Mouse (Mus musculus) heart, adult 11 months (tissue): ENCODE measurements around the gene Brd4.

Source experiments
- DNase-seq: peaks from one replicate; pipeline ENCODE4 v3.0.0; 2022

The Brd4 gene

GRCm38 (mm10) chr17:32165803-32166595, 118.5 kb downstream of the Brd4 start:
- peak; percentile 95 for DNase-seq

GRCm38 (mm10) chr17:32165266-32165802, 119.2 kb downstream of the Brd4 start:
- peak; percentile 90 for DNase-seq

DNA sequence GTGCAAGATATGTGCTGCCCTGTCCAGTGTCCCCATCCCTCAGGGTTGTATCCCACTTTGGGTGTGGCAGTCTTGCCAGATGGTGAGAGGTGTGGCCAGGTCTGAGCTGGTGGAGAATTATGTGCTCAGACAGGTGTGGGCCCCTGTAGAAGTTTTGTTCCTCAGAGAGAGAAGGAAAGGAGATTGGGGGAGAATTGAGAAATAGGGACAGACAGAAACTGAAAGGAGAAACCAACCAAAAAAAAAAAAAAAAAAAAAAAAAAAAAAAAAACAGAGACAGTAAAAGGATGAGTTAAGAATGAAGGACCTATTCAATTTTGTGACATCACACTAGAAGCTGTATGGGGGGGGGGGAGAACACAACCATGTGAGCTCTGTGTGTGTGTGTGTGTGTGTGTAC, 119.7 kb downstream of the Brd4 start:
- peak; percentile 88 for DNase-seq

DNA sequence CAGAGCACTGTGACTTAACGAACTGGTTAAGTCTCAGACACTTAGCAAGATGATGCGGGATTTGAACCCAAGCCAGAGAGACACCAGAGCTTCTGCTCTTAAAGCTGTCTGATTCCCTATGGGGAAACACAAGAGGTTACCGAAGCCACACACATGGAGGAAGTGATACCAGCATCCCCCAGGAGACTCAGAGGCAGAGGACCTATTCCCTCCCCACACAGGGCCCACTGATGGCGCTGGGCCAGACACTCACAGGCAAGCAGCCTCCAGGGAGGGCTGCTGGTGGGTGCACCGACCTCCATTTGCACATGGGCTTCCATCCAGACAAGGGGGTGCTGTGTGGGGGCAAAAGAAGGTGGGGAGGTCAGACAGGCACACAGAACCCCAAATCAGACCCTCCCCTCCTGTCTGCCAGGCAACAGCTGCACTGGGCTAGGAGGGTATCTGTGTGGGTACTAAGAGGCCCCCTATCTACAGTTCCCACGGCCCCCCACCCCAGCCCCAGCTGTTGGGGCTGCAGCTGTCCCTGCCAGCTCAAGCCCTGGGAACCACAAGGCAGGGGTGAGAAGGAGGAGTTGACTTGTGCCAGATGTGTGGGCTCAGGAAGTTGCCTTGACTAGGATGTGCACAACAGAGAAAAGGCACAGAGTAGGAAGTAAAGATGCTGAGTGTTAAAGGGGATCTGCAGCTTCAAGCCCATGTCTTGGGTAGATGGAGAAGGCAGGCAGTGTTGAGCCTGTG, 120.4 kb downstream of the Brd4 start:
- DNase-seq = peak; percentile 95

DNA sequence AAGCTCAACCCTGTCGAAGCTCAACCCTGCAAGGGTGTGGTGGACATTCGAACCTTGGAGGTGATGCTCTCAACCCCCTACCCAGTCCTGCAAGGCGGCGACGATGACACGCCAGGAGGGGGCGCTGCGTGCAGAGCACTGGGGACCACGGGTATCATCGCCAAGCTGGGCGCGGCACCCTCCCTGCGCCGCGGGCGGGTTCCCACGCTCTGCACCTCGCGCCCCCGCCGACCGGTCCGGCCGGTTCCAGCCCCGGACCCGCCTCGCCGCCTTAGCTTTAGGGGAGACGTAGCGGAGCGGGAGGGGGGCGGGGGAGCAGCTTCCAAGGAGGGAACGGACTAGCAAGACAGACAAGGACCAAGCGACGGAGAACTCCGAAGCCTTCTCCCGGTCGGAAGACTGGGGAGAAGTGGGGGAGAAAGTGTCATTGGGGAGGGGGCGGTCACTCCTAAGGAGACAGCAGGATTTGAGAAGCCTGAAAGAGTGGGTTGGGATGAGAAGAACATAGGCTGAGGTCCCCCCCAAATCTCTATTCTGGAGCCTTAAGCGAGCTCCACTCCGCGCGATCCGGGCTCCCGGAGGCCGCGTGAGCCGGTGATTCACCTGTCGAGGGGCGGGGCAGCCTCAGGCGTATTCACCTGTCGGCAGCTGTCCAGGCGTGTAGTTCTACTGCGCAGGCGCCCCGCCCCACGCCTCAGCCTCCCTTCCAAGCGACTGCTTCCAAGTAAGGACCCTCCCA, 122.2 kb downstream of the Brd4 start:
- peak; percentile 98 for DNase-seq

- DNase-seq = peak; percentile 90
Measured at GRCm38 (mm10) chr17:32160882-32161281, 123.6 kb downstream of the Brd4 start.

- DNase-seq = no peak
Measured at GRCm38 (mm10) chr17:32158841-32159240, 125.7 kb downstream of the Brd4 start.

DNA sequence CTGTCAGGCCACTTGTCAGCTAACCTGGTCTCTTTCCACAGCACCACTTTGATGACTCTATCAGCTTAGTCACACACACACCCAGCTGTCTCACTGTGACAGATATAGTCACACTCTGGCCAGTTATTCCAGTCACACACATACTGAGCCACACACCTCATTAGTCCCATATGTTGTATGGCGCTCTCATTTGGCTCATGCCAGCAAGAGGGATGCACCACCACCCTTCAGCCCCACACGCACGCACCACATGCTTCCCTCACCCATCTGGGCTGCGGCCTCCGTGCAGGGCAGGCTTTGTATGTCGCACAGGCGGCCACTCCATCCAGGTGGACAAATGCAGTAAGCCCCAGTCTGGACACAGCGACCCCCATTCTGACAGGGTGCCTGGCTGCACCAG, 137.8 kb downstream of the Brd4 start:
- DNase-seq = peak; percentile 86
